Mouse (Mus musculus) stomach, postnatal 0 days (tissue): Measurements from ENCODE around the gene Ppargc1a. TPM values are rescaled to one million over a fixed set of nuclear protein-coding genes. Genes with fewer than 3 reads are reported as not detected.

ENCODE experiments used
- ATAC-seq: fragments of 200-750 bp; cut with Nextera tagmentation; 2 replicates; pipeline ENCODE4 v1.8.0; 2017; ENCODE audit not compliant: low FRiP score, low TSS enrichment
- DNase-seq: peaks from one replicate; pipeline ENCODE4 v3.0.0-alpha.2; 2016; ENCODE audit warnings: low spot score
- H3K27ac ChIP-seq: fragments of 300-500 bp; sonication (generic); replicated peaks from 2 replicates; pipeline ENCODE4 v1.5.1; 2014; ENCODE audit warnings: mild to moderate bottlenecking, control low read depth
- H3K27me3 ChIP-seq: fragments of 300-500 bp; sonication (generic); 2 replicates; pipeline ENCODE4 v1.6.1; 2014; ENCODE audit warnings: low read length; ENCODE audit not compliant: control insufficient read depth, insufficient read depth
- H3K36me3 ChIP-seq: fragments of 300-500 bp; sonication (generic); 2 replicates; pipeline ENCODE4 v1.6.1; 2014; ENCODE audit warnings: low read length, mixed read lengths; ENCODE audit not compliant: control insufficient read depth, insufficient read depth
- H3K4me1 ChIP-seq: fragments of 300-500 bp; sonication (generic); replicated peaks from 2 replicates; pipeline ENCODE4 v1.6.1; 2014; ENCODE audit warnings: antibody characterized with exemption; ENCODE audit not compliant: control insufficient read depth, insufficient read depth
- H3K4me2 ChIP-seq: fragments of 300-500 bp; sonication (generic); replicated peaks from 2 replicates; pipeline ENCODE4 v1.6.1; 2014; ENCODE audit warnings: low read depth, mild to moderate bottlenecking, control low read depth, moderate library complexity
- H3K4me3 ChIP-seq: fragments of 300-500 bp; sonication (generic); 2 replicates; pipeline ENCODE4 v1.5.1; 2014; ENCODE audit warnings: low read depth, low read length, control low read depth
- H3K9ac ChIP-seq: fragments of 300-500 bp; sonication (generic); 2 replicates; pipeline ENCODE4 v1.6.1; 2014; ENCODE audit warnings: mild to moderate bottlenecking, low read length, control low read depth, mixed read lengths
- H3K9me3 ChIP-seq: fragments of 300-500 bp; sonication (generic); 2 replicates; pipeline ENCODE4 v1.6.1; 2016; ENCODE audit warnings: low read length; ENCODE audit not compliant: control insufficient read depth
- CTCF ChIP-seq: IDR thresholded peaks from 2 replicates; pipeline ENCODE4 v1.5.1; 2016; ENCODE audit warnings: antibody characterized with exemption, low read depth, mild to moderate bottlenecking, moderate library complexity
- EP300 ChIP-seq: optimal IDR thresholded peaks from 2 replicates; pipeline ENCODE3; 2016; ENCODE audit warnings: antibody characterized with exemption
- WGBS: fragments of 180-500 bp; shearing (Covaris S2); extraction: QIAGEN DNeasy Blood & Tissue Kit; methylation state at CpG from one replicate; pipeline ENCODE4 v1.1.7; 2014; 5-methylcytosine and 5-hydroxymethylcytosine counted together
- polyA plus RNA-seq: library from polyadenylated mRNA; unstranded; fragments of >200 nt; fragmentation: Nextera tagmentation; extraction: Ambion mirVana; gene quantifications from 2 replicates; pipeline ENCODE4 v1.2.1, GENCODE M21; 2015

The Ppargc1a gene
- polyA plus RNA-seq: 4.1 and 5.1 TPM in 2 replicates

GRCm38 (mm10) chr5:51567659-51568058, at the start of gene Ppargc1a:
Ppargc1a (minus strand) TSS chr5:51567726.
- ATAC-seq (peak; percentile 92), DNase-seq (peak; percentile 57)
- Histone ChIP-seq H3K4me2 (peak within 1 kb of the TSS; percentile 15), H3K4me3 (no peak within 1 kb of the TSS), H3K27ac (no peak within 1 kb of the TSS), H3K9ac (no peak within 1 kb of the TSS), H3K9me3 (no peaks in the 10 kb centered on the region), H3K27me3 (no peaks in the 10 kb centered on the region), H3K36me3 (no peaks in the 10 kb centered on the region), H3K4me1 (no peaks in the 10 kb centered on the region)
- 26% methylated on average over 6 of the region's 6 CpGs for WGBS
- TF ChIP-seq EP300 (no peak), CTCF (no peak)

- Histone ChIP-seq H3K9me3 (no peaks in the 10 kb centered on the region), H3K27me3 (no peaks in the 10 kb centered on the region), H3K36me3 (no peaks in the 10 kb centered on the region), H3K9ac (no peak overlapping the region), H3K27ac (no peak overlapping the region), H3K4me2 (no peak overlapping the region), H3K4me3 (no peak overlapping the region), H3K4me1 (no peaks in the 10 kb centered on the region)
- DNase-seq (no peak), ATAC-seq (no peak)
- WGBS: 87% methylated on average over 1 of the region's 1 CpGs
- no peak for TF ChIP-seq CTCF
- TF ChIP-seq EP300: no peak
Measured at GRCm38 (mm10) chr5:51616877-51617276, 49.4 kb upstream of the Ppargc1a start.

GRCm38 (mm10) chr5:51612049-51612448, 44.5 kb upstream of the Ppargc1a start:
- H3K4me3 ChIP-seq: no peak overlapping the region
- 91% methylated on average over 4 of the region's 4 CpGs for WGBS
- ATAC-seq: no peak
- H3K27ac ChIP-seq: no peak overlapping the region
- no peak overlapping the region for H3K9ac ChIP-seq
- TF ChIP-seq EP300: no peak
- TF ChIP-seq CTCF: no peak
- DNase-seq: no peak
- H3K36me3 ChIP-seq: no peaks in the 10 kb centered on the region
- no peaks in the 10 kb centered on the region for H3K27me3 ChIP-seq
- H3K9me3 ChIP-seq: no peaks in the 10 kb centered on the region
- no peaks in the 10 kb centered on the region for H3K4me1 ChIP-seq
- no peak overlapping the region for H3K4me2 ChIP-seq

- Histone ChIP-seq H3K9me3 (no peaks in the 10 kb centered on the region), H3K27me3 (no peaks in the 10 kb centered on the region), H3K27ac (0 out of 2 replicates have a peak overlapping the region, but pooled peaks have one; percentile 30), H3K4me1 (no peaks in the 10 kb centered on the region), H3K4me2 (no peak overlapping the region), H3K36me3 (no peaks in the 10 kb centered on the region), H3K4me3 (no peak overlapping the region), H3K9ac (no peak overlapping the region)
- 47% methylated on average over 6 of the region's 6 CpGs for WGBS
- TF ChIP-seq CTCF: no peak
- DNase-seq (peak; percentile 24), ATAC-seq (peak; percentile 82; the same call in 1 of the 2 replicates)
Measured at GRCm38 (mm10) chr5:51607686-51608480, 40.4 kb upstream of the Ppargc1a start.

GRCm38 (mm10) chr5:51599549-51599948, 32.0 kb upstream of the Ppargc1a start:
- no peaks in the 10 kb centered on the region for H3K9me3 ChIP-seq
- no peak for ATAC-seq
- TF ChIP-seq CTCF: no peak
- no peak for TF ChIP-seq EP300
- no peak overlapping the region for H3K4me3 ChIP-seq
- H3K4me1 ChIP-seq: no peaks in the 10 kb centered on the region
- H3K9ac ChIP-seq: no peak overlapping the region
- no peak overlapping the region for H3K27ac ChIP-seq
- H3K4me2 ChIP-seq: no peak overlapping the region
- no peak for DNase-seq
- H3K36me3 ChIP-seq: no peaks in the 10 kb centered on the region
- 73% methylated on average over 6 of the region's 6 CpGs for WGBS
- no peaks in the 10 kb centered on the region for H3K27me3 ChIP-seq

- ATAC-seq: no peak
- WGBS: 79% methylated on average over 9 of the region's 9 CpGs
- DNase-seq: no peak
- Histone ChIP-seq H3K9ac (no peak overlapping the region), H3K27ac (no peak overlapping the region), H3K36me3 (no peaks in the 10 kb centered on the region), H3K4me3 (no peak overlapping the region), H3K27me3 (no peaks in the 10 kb centered on the region), H3K4me1 (peaks cover 3% of the 10 kb centered on the region; the same call in 1 of the 2 replicates), H3K9me3 (no peaks in the 10 kb centered on the region), H3K4me2 (no peak overlapping the region)
- no peak for TF ChIP-seq EP300
- TF ChIP-seq CTCF: no peak
Measured at GRCm38 (mm10) chr5:51595644-51596043, 28.1 kb upstream of the Ppargc1a start.
